Mouse (Mus musculus): ENCODE results near the gene Glrp1.
A peak's percentile ranks its signal among the peaks of the same experiment; 100 is the strongest.

Glrp1 gene

DNA sequence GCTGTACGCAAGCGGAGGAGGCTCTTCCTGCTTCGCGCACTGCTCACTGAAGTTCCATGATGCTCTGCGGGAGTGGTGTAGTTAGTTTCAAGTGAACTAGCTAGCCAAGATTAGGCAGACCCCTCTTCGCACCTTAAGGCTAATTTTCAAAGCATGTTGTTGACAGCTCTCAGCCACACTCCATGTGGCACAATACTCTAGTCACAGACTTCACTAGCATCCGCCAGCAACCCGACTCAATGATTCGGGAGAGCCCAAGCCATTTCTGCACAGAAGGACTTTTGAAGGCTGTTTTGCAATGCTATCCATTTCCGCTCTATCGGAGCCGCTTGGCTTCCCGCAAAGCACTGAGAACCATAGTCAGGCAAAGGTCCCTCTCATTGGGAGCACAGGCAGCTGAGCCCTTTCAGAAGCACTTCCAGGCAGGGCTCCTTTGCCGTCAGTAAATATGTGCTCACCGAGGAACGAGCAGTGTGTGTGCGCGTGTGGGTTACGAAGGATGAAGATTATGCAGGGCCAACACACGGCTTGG lies 33.2 kb downstream of the Glrp1 start:
- no peak for TF ChIP-seq CTCF (conservative IDR thresholded peaks at IDR 0.05; ENCODE audit: low read length)
- no peak for TF ChIP-seq POU5F1 (IDR thresholded peaks at IDR 0.05; ENCODE audit: borderline replicate concordance, low read length)
- TF ChIP-seq NANOG (IDR thresholded peaks at IDR 0.05; ENCODE audit: borderline replicate concordance, low read length), result no peak
- Histone ChIP-seq H3K4me1 (replicated peaks; ENCODE audit: low read depth, low read length) (peaks cover 14% of the 10 kb centered on the region), H3K4me3 (replicated peaks; ENCODE audit: low read length) (no peak overlapping the region), H3K27me3 (ENCODE audit: insufficient read depth, low read length) (peaks cover 30% of the 10 kb centered on the region), H3K36me3 (ENCODE audit: insufficient read depth, low read length) (no peaks in the 10 kb centered on the region), H3K9me3 (ENCODE audit: low read length) (no peaks in the 10 kb centered on the region; the same call in 1 of the 2 replicates)

DNA sequence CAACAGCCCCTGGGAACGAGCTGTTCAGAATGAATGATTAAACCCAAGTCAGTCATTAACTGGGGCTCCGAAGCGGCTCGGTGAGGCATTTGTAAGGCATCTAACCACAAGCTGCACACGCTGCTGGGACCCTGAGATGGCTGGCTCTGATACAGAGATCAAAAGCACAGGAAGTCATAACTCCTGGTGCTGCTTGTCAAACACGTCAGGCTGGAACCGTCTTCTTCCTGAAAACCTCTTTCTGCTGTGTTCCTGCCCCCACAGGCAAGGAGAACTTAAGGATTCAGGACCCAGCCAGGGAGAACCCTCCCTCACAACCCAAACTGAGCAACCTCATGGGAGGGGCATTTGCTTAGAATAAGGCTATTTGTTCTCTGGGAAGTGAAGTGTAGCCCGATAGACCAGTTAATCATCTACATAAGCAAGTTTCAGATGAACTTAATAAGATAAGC lies 34.3 kb downstream of the Glrp1 start:
- Histone ChIP-seq H3K9me3 (ENCODE audit: low read length) (no peaks in the 10 kb centered on the region), H3K36me3 (ENCODE audit: insufficient read depth, low read length) (no peaks in the 10 kb centered on the region), H3K27me3 (ENCODE audit: insufficient read depth, low read length) (peaks cover 28% of the 10 kb centered on the region), H3K4me3 (replicated peaks; ENCODE audit: low read length) (no peak overlapping the region), H3K4me1 (replicated peaks; ENCODE audit: low read depth, low read length) (peaks cover 10% of the 10 kb centered on the region)
- no peak for TF ChIP-seq POU5F1 (IDR thresholded peaks at IDR 0.05; ENCODE audit: borderline replicate concordance, low read length)
- no peak for TF ChIP-seq NANOG (IDR thresholded peaks at IDR 0.05; ENCODE audit: borderline replicate concordance, low read length)
- no peak for TF ChIP-seq CTCF (conservative IDR thresholded peaks at IDR 0.05; ENCODE audit: low read length)

- H3K27me3 ChIP-seq (ENCODE audit: insufficient read depth, low read length), result peaks cover 28% of the 10 kb centered on the region
- no peak overlapping the region for H3K4me3 ChIP-seq (replicated peaks; ENCODE audit: low read length)
- H3K36me3 ChIP-seq (ENCODE audit: insufficient read depth, low read length), result no peaks in the 10 kb centered on the region
- peaks cover 10% of the 10 kb centered on the region for H3K4me1 ChIP-seq (replicated peaks; ENCODE audit: low read depth, low read length)
- H3K9me3 ChIP-seq (ENCODE audit: low read length), result no peaks in the 10 kb centered on the region
- TF ChIP-seq NANOG (IDR thresholded peaks at IDR 0.05; ENCODE audit: borderline replicate concordance, low read length), result no peak
- no peak for TF ChIP-seq POU5F1 (IDR thresholded peaks at IDR 0.05; ENCODE audit: borderline replicate concordance, low read length)
- TF ChIP-seq CTCF (conservative IDR thresholded peaks at IDR 0.05; ENCODE audit: low read length), result no peak
Measured at GRCm38 (mm10) chr1:88474598-88474997, 35.3 kb downstream of the Glrp1 start.

DNA sequence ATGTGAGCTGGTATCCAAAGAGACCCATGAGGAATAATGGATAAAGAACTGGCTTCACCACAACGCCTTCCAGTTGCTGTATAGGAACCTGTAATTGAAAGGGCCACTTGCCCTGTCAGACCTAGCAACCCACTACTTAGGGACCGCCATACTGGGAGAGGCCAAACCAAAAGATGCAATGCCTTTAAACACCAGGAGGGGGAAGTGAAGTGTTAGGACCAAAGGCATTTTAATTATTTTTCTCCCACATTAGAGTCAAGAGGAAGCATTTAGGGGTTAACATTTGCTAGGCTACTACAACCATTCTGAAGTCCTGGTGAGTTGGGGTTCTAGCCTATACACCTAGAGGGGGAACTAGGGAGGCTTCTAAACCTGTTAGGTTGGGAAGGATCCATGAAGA lies 36.0 kb downstream of the Glrp1 start:
- peaks cover 5% of the 10 kb centered on the region for H3K9me3 ChIP-seq (ENCODE audit: low read length)
- TF ChIP-seq NANOG (IDR thresholded peaks at IDR 0.05; ENCODE audit: borderline replicate concordance, low read length), result no peak
- peak; percentile 59 for TF ChIP-seq CTCF (conservative IDR thresholded peaks at IDR 0.05; ENCODE audit: low read length)
- H3K4me1 ChIP-seq (replicated peaks; ENCODE audit: low read depth, low read length), result peaks cover 11% of the 10 kb centered on the region
- H3K27me3 ChIP-seq (ENCODE audit: insufficient read depth, low read length), result peaks cover 28% of the 10 kb centered on the region
- no peak overlapping the region for H3K4me3 ChIP-seq (replicated peaks; ENCODE audit: low read length)
- H3K36me3 ChIP-seq (ENCODE audit: insufficient read depth, low read length), result no peaks in the 10 kb centered on the region

DNA sequence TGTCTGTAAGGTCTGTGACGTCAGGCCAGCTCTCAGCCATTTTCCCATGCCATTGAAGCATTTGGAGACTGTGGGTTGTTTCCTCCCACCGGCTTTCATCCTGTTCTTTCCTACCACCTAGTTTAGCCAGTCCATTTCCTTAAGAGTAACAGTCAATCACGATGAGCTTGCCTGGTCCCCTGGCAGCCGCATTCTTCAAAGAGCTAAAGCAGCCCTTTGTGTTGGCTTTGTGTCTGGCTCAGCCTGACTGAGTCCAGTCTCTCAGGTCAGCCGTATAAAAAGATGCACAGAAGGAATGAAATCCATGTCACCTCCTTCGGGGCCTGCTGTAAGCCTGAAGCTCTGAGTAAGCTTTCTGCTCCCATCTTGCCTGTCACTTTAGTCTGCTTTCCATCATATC lies 37.6 kb downstream of the Glrp1 start:
- TF ChIP-seq NANOG (IDR thresholded peaks at IDR 0.05; ENCODE audit: borderline replicate concordance, low read length) (no peak), POU5F1 (IDR thresholded peaks at IDR 0.05; ENCODE audit: borderline replicate concordance, low read length) (no peak), CTCF (conservative IDR thresholded peaks at IDR 0.05; ENCODE audit: low read length) (no peak)
- Histone ChIP-seq H3K9me3 (ENCODE audit: low read length) (peaks cover 18% of the 10 kb centered on the region), H3K36me3 (ENCODE audit: insufficient read depth, low read length) (no peaks in the 10 kb centered on the region), H3K4me1 (replicated peaks; ENCODE audit: low read depth, low read length) (peaks cover 26% of the 10 kb centered on the region), H3K4me3 (replicated peaks; ENCODE audit: low read length) (no peak overlapping the region), H3K27me3 (ENCODE audit: insufficient read depth, low read length) (peaks cover 22% of the 10 kb centered on the region)

DNA sequence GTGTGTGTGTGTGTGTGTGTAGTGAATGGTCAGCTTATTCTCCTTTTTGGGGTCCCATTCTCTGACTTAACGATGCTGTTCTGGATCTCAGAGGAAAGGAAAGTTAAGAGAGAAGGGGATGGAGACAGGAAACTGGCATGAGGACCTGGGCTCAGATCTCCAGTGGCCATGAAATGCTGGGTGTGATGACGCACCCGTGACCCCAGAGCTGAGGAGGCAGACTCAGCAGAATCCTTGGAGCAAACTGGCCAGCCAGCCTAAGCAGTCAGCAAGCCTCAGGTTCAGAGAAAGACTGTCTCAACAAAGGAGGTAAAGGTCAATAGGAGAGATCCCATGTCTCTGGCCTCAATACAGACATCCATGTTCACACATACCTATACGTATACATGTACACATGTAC lies 40.1 kb downstream of the Glrp1 start:
- TF ChIP-seq CTCF (conservative IDR thresholded peaks at IDR 0.05; ENCODE audit: low read length) (no peak), NANOG (IDR thresholded peaks at IDR 0.05; ENCODE audit: borderline replicate concordance, low read length) (no peak), POU5F1 (IDR thresholded peaks at IDR 0.05; ENCODE audit: borderline replicate concordance, low read length) (no peak)
- Histone ChIP-seq H3K9me3 (ENCODE audit: low read length) (peaks cover 18% of the 10 kb centered on the region), H3K4me1 (replicated peaks; ENCODE audit: low read depth, low read length) (peaks cover 41% of the 10 kb centered on the region), H3K27me3 (ENCODE audit: insufficient read depth, low read length) (no peaks in the 10 kb centered on the region), H3K4me3 (replicated peaks; ENCODE audit: low read length) (no peak overlapping the region), H3K36me3 (ENCODE audit: insufficient read depth, low read length) (no peaks in the 10 kb centered on the region)

- no peaks in the 10 kb centered on the region for H3K27me3 ChIP-seq (ENCODE audit: insufficient read depth, low read length)
- no peaks in the 10 kb centered on the region for H3K36me3 ChIP-seq (ENCODE audit: insufficient read depth, low read length)
- peaks cover 18% of the 10 kb centered on the region for H3K9me3 ChIP-seq (ENCODE audit: low read length)
- peaks cover 55% of the 10 kb centered on the region for H3K4me1 ChIP-seq (replicated peaks; ENCODE audit: low read depth, low read length)
- no peak overlapping the region for H3K4me3 ChIP-seq (replicated peaks; ENCODE audit: low read length)
- no peak for TF ChIP-seq POU5F1 (IDR thresholded peaks at IDR 0.05; ENCODE audit: borderline replicate concordance, low read length)
- TF ChIP-seq NANOG (IDR thresholded peaks at IDR 0.05; ENCODE audit: borderline replicate concordance, low read length), result no peak
- TF ChIP-seq CTCF (conservative IDR thresholded peaks at IDR 0.05; ENCODE audit: low read length), result no peak
Measured at GRCm38 (mm10) chr1:88468335-88468734, 41.5 kb downstream of the Glrp1 start.

- no peaks in the 10 kb centered on the region for H3K36me3 ChIP-seq (ENCODE audit: insufficient read depth, low read length)
- H3K4me3 ChIP-seq (replicated peaks; ENCODE audit: low read length), result no peak overlapping the region
- H3K9me3 ChIP-seq (ENCODE audit: low read length), result peaks cover 18% of the 10 kb centered on the region
- TF ChIP-seq POU5F1 (IDR thresholded peaks at IDR 0.05; ENCODE audit: borderline replicate concordance, low read length) (no peak), NANOG (IDR thresholded peaks at IDR 0.05; ENCODE audit: borderline replicate concordance, low read length) (no peak), CTCF (conservative IDR thresholded peaks at IDR 0.05; ENCODE audit: low read length) (no peak)
- no peaks in the 10 kb centered on the region for H3K27me3 ChIP-seq (ENCODE audit: insufficient read depth, low read length)
- peaks cover 60% of the 10 kb centered on the region for H3K4me1 ChIP-seq (replicated peaks; ENCODE audit: low read depth, low read length)
Measured at GRCm38 (mm10) chr1:88467866-88468265, 42.0 kb downstream of the Glrp1 start.
